Mouse (Mus musculus): Measurements from ENCODE around the gene Dusp5. TPM values are rescaled to one million over a fixed set of nuclear protein-coding genes. Genes with fewer than 3 reads are reported as not detected.
A peak's percentile ranks its signal among the peaks of the same experiment; 100 is the strongest.

The Dusp5 gene
- polyA plus RNA-seq, 1 experiment from 2014 or later = 3.1 TPM

- Histone ChIP-seq H3K27me3 (ENCODE audit: control insufficient read depth, insufficient read depth, low read length) (no peaks in the 10 kb centered on the region), H3K27ac (replicated peaks; ENCODE audit: low read depth, low read length) (no peak overlapping the region), H3K4me2 (ENCODE audit: low read length) (no peak overlapping the region), H3K9ac (replicated peaks; ENCODE audit: low read length) (no peak overlapping the region), H3K9me3 (ENCODE audit: control insufficient read depth, low read length) (no peaks in the 10 kb centered on the region), H3K4me1 (ENCODE audit: control insufficient read depth, insufficient read depth, low read length) (no peaks in the 10 kb centered on the region), H3K36me3 (ENCODE audit: control insufficient read depth, insufficient read depth, low read length) (no peaks in the 10 kb centered on the region), H3K4me3 (replicated peaks; ENCODE audit: low read depth, low read length) (no peak overlapping the region)
- no peak for ATAC-seq (ENCODE audit: low FRiP score, low TSS enrichment)
- no peak for DNase-seq
- WGBS = 84% methylated on average over 12 of the region's 12 CpGs
Observed at GRCm38 (mm10) chr19:53572607-53573006, 43.7 kb downstream of the Dusp5 start.

GRCm38 (mm10) chr19:53573151-53573550, 44.2 kb downstream of the Dusp5 start:
- H3K9ac ChIP-seq (replicated peaks; ENCODE audit: low read length) = no peak overlapping the region
- H3K27me3 ChIP-seq (ENCODE audit: control insufficient read depth, insufficient read depth, low read length) = no peaks in the 10 kb centered on the region
- no peak overlapping the region for H3K4me2 ChIP-seq (ENCODE audit: low read length)
- H3K36me3 ChIP-seq (ENCODE audit: control insufficient read depth, insufficient read depth, low read length) = no peaks in the 10 kb centered on the region
- no peak for DNase-seq
- H3K4me1 ChIP-seq (ENCODE audit: control insufficient read depth, insufficient read depth, low read length) = no peaks in the 10 kb centered on the region
- no peaks in the 10 kb centered on the region for H3K9me3 ChIP-seq (ENCODE audit: control insufficient read depth, low read length)
- H3K27ac ChIP-seq (replicated peaks; ENCODE audit: low read depth, low read length) = no peak overlapping the region
- no peak for ATAC-seq (ENCODE audit: low FRiP score, low TSS enrichment)
- 90% methylated on average over 3 of the region's 3 CpGs for WGBS
- no peak overlapping the region for H3K4me3 ChIP-seq (replicated peaks; ENCODE audit: low read depth, low read length)

- WGBS = 29% methylated on average over 8 of the region's 8 CpGs
Observed at GRCm38 (mm10) chr19:53574131-53574530, 45.2 kb downstream of the Dusp5 start.

GRCm38 (mm10) chr19:53574546-53574945, 45.6 kb downstream of the Dusp5 start:
- no peak for ATAC-seq (ENCODE audit: low FRiP score, low TSS enrichment)
- no peak overlapping the region for H3K9ac ChIP-seq (replicated peaks; ENCODE audit: low read length)
- WGBS = 87% methylated on average over 7 of the region's 7 CpGs

More at GRCm38 (mm10) chr19:53574131-53574530, 45.2 kb downstream of the Dusp5 start:
- Histone ChIP-seq H3K27ac (replicated peaks; ENCODE audit: low read depth, low read length) (no peak overlapping the region), H3K9ac (replicated peaks; ENCODE audit: low read length) (no peak overlapping the region), H3K4me3 (replicated peaks; ENCODE audit: low read depth, low read length) (no peak overlapping the region), H3K27me3 (ENCODE audit: control insufficient read depth, insufficient read depth, low read length) (no peaks in the 10 kb centered on the region), H3K9me3 (ENCODE audit: control insufficient read depth, low read length) (no peaks in the 10 kb centered on the region), H3K4me1 (ENCODE audit: control insufficient read depth, insufficient read depth, low read length) (no peaks in the 10 kb centered on the region), H3K36me3 (ENCODE audit: control insufficient read depth, insufficient read depth, low read length) (no peaks in the 10 kb centered on the region), H3K4me2 (ENCODE audit: low read length) (no peak overlapping the region)
- no peak for DNase-seq
- no peak for ATAC-seq (ENCODE audit: low FRiP score, low TSS enrichment)

GRCm38 (mm10) chr19:53575296-53576010, 46.5 kb downstream of the Dusp5 start:
- no peaks in the 10 kb centered on the region for H3K36me3 ChIP-seq (ENCODE audit: control insufficient read depth, insufficient read depth, low read length)
- H3K4me1 ChIP-seq (ENCODE audit: control insufficient read depth, insufficient read depth, low read length) = no peaks in the 10 kb centered on the region
- H3K27ac ChIP-seq (replicated peaks; ENCODE audit: low read depth, low read length) = no peak overlapping the region
- DNase-seq (no peak), ATAC-seq (ENCODE audit: low FRiP score, low TSS enrichment) (no peak)
- H3K4me2 ChIP-seq (ENCODE audit: low read length) = no peak overlapping the region
- H3K9me3 ChIP-seq (ENCODE audit: control insufficient read depth, low read length) = no peaks in the 10 kb centered on the region
- WGBS = 88% methylated on average over 4 of the region's 4 CpGs
- no peaks in the 10 kb centered on the region for H3K27me3 ChIP-seq (ENCODE audit: control insufficient read depth, insufficient read depth, low read length)
- H3K9ac ChIP-seq (replicated peaks; ENCODE audit: low read length) = no peak overlapping the region
- H3K4me3 ChIP-seq (replicated peaks; ENCODE audit: low read depth, low read length) = no peak overlapping the region

More at GRCm38 (mm10) chr19:53574546-53574945, 45.6 kb downstream of the Dusp5 start:
- Histone ChIP-seq H3K36me3 (ENCODE audit: control insufficient read depth, insufficient read depth, low read length) (no peaks in the 10 kb centered on the region), H3K4me2 (ENCODE audit: low read length) (no peak overlapping the region), H3K27ac (replicated peaks; ENCODE audit: low read depth, low read length) (no peak overlapping the region), H3K27me3 (ENCODE audit: control insufficient read depth, insufficient read depth, low read length) (no peaks in the 10 kb centered on the region), H3K4me1 (ENCODE audit: control insufficient read depth, insufficient read depth, low read length) (no peaks in the 10 kb centered on the region), H3K9me3 (ENCODE audit: control insufficient read depth, low read length) (no peaks in the 10 kb centered on the region), H3K4me3 (replicated peaks; ENCODE audit: low read depth, low read length) (no peak overlapping the region)
- no peak for DNase-seq

- ATAC-seq (ENCODE audit: low FRiP score, low TSS enrichment) = no peak
- 90% methylated on average over 7 of the region's 7 CpGs for WGBS
- no peak overlapping the region for H3K4me2 ChIP-seq (ENCODE audit: low read length)
- H3K27ac ChIP-seq (replicated peaks; ENCODE audit: low read depth, low read length) = no peak overlapping the region
- no peaks in the 10 kb centered on the region for H3K27me3 ChIP-seq (ENCODE audit: control insufficient read depth, insufficient read depth, low read length)
- H3K9ac ChIP-seq (replicated peaks; ENCODE audit: low read length) = no peak overlapping the region
- H3K9me3 ChIP-seq (ENCODE audit: control insufficient read depth, low read length) = no peaks in the 10 kb centered on the region
- no peaks in the 10 kb centered on the region for H3K4me1 ChIP-seq (ENCODE audit: control insufficient read depth, insufficient read depth, low read length)
- no peak overlapping the region for H3K4me3 ChIP-seq (replicated peaks; ENCODE audit: low read depth, low read length)
- DNase-seq = no peak
- no peaks in the 10 kb centered on the region for H3K36me3 ChIP-seq (ENCODE audit: control insufficient read depth, insufficient read depth, low read length)
Observed at GRCm38 (mm10) chr19:53576061-53576460, 47.2 kb downstream of the Dusp5 start.

- no peak overlapping the region for H3K4me3 ChIP-seq (replicated peaks; ENCODE audit: low read depth, low read length)
- no peaks in the 10 kb centered on the region for H3K36me3 ChIP-seq (ENCODE audit: control insufficient read depth, insufficient read depth, low read length)
- DNase-seq (peak; percentile 41), ATAC-seq (ENCODE audit: low FRiP score, low TSS enrichment) (no peak)
- WGBS = 38% methylated on average over 11 of the region's 11 CpGs
- no peaks in the 10 kb centered on the region for H3K4me1 ChIP-seq (ENCODE audit: control insufficient read depth, insufficient read depth, low read length)
- H3K27me3 ChIP-seq (ENCODE audit: control insufficient read depth, insufficient read depth, low read length) = no peaks in the 10 kb centered on the region
- H3K27ac ChIP-seq (replicated peaks; ENCODE audit: low read depth, low read length) = no peak overlapping the region
- no peak overlapping the region for H3K4me2 ChIP-seq (ENCODE audit: low read length)
- H3K9me3 ChIP-seq (ENCODE audit: control insufficient read depth, low read length) = no peaks in the 10 kb centered on the region
- H3K9ac ChIP-seq (replicated peaks; ENCODE audit: low read length) = no peak overlapping the region
Observed at GRCm38 (mm10) chr19:53577025-53577800, 48.3 kb downstream of the Dusp5 start.

GRCm38 (mm10) chr19:53578597-53579252, 49.8 kb downstream of the Dusp5 start:
- DNase-seq (peak; percentile 94), ATAC-seq (ENCODE audit: low FRiP score, low TSS enrichment) (peak; percentile 40; the same call in 1 of the 2 replicates)
- H3K36me3 ChIP-seq (ENCODE audit: control insufficient read depth, insufficient read depth, low read length) = no peaks in the 10 kb centered on the region
- no peaks in the 10 kb centered on the region for H3K9me3 ChIP-seq (ENCODE audit: control insufficient read depth, low read length)
- no peaks in the 10 kb centered on the region for H3K27me3 ChIP-seq (ENCODE audit: control insufficient read depth, insufficient read depth, low read length)
- WGBS = 15% methylated on average over 8 of the region's 8 CpGs
- H3K9ac ChIP-seq (replicated peaks; ENCODE audit: low read length) = no peak overlapping the region
- H3K4me3 ChIP-seq (replicated peaks; ENCODE audit: low read depth, low read length) = no peak overlapping the region
- peak overlapping the region; percentile 12; the same call in 1 of the 2 replicates for H3K4me2 ChIP-seq (ENCODE audit: low read length)
- no peaks in the 10 kb centered on the region for H3K4me1 ChIP-seq (ENCODE audit: control insufficient read depth, insufficient read depth, low read length)
- no peak overlapping the region for H3K27ac ChIP-seq (replicated peaks; ENCODE audit: low read depth, low read length)

Measured in midbrain, embryonic 14.5 days (tissue).